Mouse (Mus musculus) C2C12 (cell line): ENCODE data around the gene Gfra1.

Experiments
- CEBPB ChIP-seq: IDR thresholded peaks from one replicate; pipeline ENCODE4 v1.6.1; 2011; ENCODE audit warnings: low read depth, mild to moderate bottlenecking, control low read depth, moderate library complexity
- CTCF ChIP-seq: IDR thresholded peaks from one replicate; pipeline ENCODE4 v1.5.1; 2011; ENCODE audit not compliant: control insufficient read depth, insufficient read depth, insufficient read length
- USF1 ChIP-seq: IDR thresholded peaks from one replicate; pipeline ENCODE4 v1.6.1; 2011; ENCODE audit warnings: low read depth, mild to moderate bottlenecking, control low read depth, moderate library complexity

GRCm38 (mm10) chr19:58328014-58328413 lies 127.7 kb downstream of the Gfra1 start:
- TF ChIP-seq CTCF, result no peak
- TF ChIP-seq USF1, result no peak
- no peak for TF ChIP-seq CEBPB
